Comparison of ENCODE assay signal across 9 mouse cellular contexts in the genomic region with DNA sequence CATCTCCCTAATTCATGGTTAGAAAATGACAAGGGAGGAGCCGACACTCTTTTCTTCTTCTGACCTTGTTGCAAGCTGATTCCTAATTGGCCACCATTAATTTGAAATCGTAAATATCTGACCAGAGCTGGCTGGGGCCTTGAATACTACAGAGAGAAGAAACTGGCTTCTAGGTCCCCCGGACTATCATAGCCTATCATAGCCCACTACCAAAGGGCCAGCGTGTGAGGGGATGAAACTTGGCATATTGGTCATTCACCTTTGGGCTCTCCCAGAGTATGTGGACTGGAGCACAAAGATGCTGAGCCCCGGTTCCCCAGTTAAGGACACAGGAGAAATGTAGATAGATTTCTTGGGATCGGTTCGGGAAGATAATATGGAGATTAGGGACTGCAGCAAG. TPM values are rescaled to one million over a fixed set of nuclear protein-coding genes. Genes with fewer than 3 reads are reported as not detected.
DNase-seq lines count a peak whose midpoint lies in the region; ATAC-seq and TF ChIP-seq lines count a peak whose summit lies in the region.
"Had no signal": no experiment of that assay in that cellular context is flagged by ENCODE, and none has a peak within 500 bp of the region (broad histone marks: within the 10 kb centered on the region; RNA-seq: fewer than 3 reads in every experiment).

No protein-coding gene starts in this region.

- peak overlapping the region; percentile 37; the same call in 1 of the 2 replicates for H3K27ac ChIP-seq in heart, postnatal 0 days (ENCODE audit: low read depth)
- H3K27ac ChIP-seq in embryonic facial prominence, embryonic 11.5 days (replicated peaks; ENCODE audit: low read depth, low read length): 0 out of 2 replicates have a peak overlapping the region, but pooled peaks have one; percentile 39
- H3K27ac ChIP-seq in hindbrain, postnatal 0 days: peak overlapping the region; percentile 92
- H3K27ac ChIP-seq in midbrain, embryonic 16.5 days (ENCODE audit: low read length): peak overlapping the region; percentile 92
- H3K27ac ChIP-seq: macrophage had no signal

- DNase-seq in heart, postnatal 0 days (ENCODE audit: low spot score): no peak
- no peak for DNase-seq in heart, postnatal 4 days
- no peak for DNase-seq in embryonic facial prominence, embryonic 11.5 days (ENCODE audit: low spot score)
- no peak for DNase-seq in hindbrain, postnatal 0 days (ENCODE audit: low spot score)
- DNase-seq in embryo, embryonic 10.5 days (ENCODE audit: low spot score): no peak
- DNase-seq in right cerebral cortex, postnatal 14 days: no peak
- DNase-seq in right cerebral cortex, postnatal 10 days (ENCODE audit: low spot score in 2 of 2): no peak

- no peak for ATAC-seq in heart, postnatal 0 days (ENCODE audit: insufficient read depth, low read depth)
- ATAC-seq in embryonic facial prominence, embryonic 11.5 days (replicated peaks; ENCODE audit: insufficient number of reproducible peaks, low FRiP score, low TSS enrichment, low read depth): 0 out of 2 replicates have a peak, but pooled peaks have one; percentile 8
- no peak; the same call in none of the 2 replicates for ATAC-seq in hindbrain, postnatal 0 days
- ATAC-seq in midbrain, embryonic 16.5 days: peak; percentile 29; the same call in 1 of the 2 replicates

- peaks cover 21% of the 10 kb centered on the region for H3K4me1 ChIP-seq in heart, postnatal 0 days (ENCODE audit: control insufficient read depth, insufficient read depth)
- H3K4me1 ChIP-seq in embryonic facial prominence, embryonic 11.5 days (ENCODE audit: control insufficient read depth, insufficient read depth, low read length): no peaks in the 10 kb centered on the region
- H3K4me1 ChIP-seq in hindbrain, postnatal 0 days (ENCODE audit: insufficient read depth, low read length): no peaks in the 10 kb centered on the region
- peaks cover 13% of the 10 kb centered on the region; the same call in 1 of the 2 replicates for H3K4me1 ChIP-seq in midbrain, embryonic 16.5 days (ENCODE audit: control insufficient read depth, insufficient read depth, low read length)

- no peak overlapping the region for H3K9ac ChIP-seq in heart, postnatal 0 days (replicated peaks; ENCODE audit: low read depth, low read length)
- peak overlapping the region; percentile 23 for H3K9ac ChIP-seq in embryonic facial prominence, embryonic 11.5 days (replicated peaks; ENCODE audit: low read length)
- peak overlapping the region; percentile 53 for H3K9ac ChIP-seq in hindbrain, postnatal 0 days (replicated peaks; ENCODE audit: low read length)
- H3K9ac ChIP-seq in midbrain, embryonic 16.5 days (ENCODE audit: low read depth, low read length): peak overlapping the region; percentile 58

- H3K36me3 ChIP-seq in heart, postnatal 0 days (replicated peaks; ENCODE audit: control insufficient read depth, insufficient read depth, low read length): 0 out of 2 replicates have a peak, but pooled peaks cover 6% of the 10 kb centered on the region
- H3K36me3 ChIP-seq in embryonic facial prominence, embryonic 11.5 days (replicated peaks; ENCODE audit: control insufficient read depth, insufficient read depth, low read depth, low read length): no peaks in the 10 kb centered on the region; the same call in 1 of the 2 replicates
- H3K36me3 ChIP-seq in hindbrain, postnatal 0 days (ENCODE audit: insufficient read depth, low read length): 0 out of 2 replicates have a peak, but pooled peaks cover 5% of the 10 kb centered on the region
- H3K36me3 ChIP-seq in midbrain, embryonic 16.5 days (ENCODE audit: control insufficient read depth, insufficient read depth, low read length): peaks cover 5% of the 10 kb centered on the region; the same call in 1 of the 2 replicates

- TF ChIP-seq CTCF in heart, postnatal 0 days (IDR thresholded peaks at IDR 0.05; ENCODE audit: low read depth): no peak
- TF ChIP-seq CTCF in hindbrain, postnatal 0 days (IDR thresholded peaks at IDR 0.05; ENCODE audit: low read depth): no peak

- no peaks in the 10 kb centered on the region for H3K27me3 ChIP-seq in heart, postnatal 0 days (ENCODE audit: control insufficient read depth, insufficient read depth, low read length)
- no peaks in the 10 kb centered on the region for H3K27me3 ChIP-seq in embryonic facial prominence, embryonic 11.5 days (ENCODE audit: control insufficient read depth, insufficient read depth, low read length)
- no peaks in the 10 kb centered on the region for H3K27me3 ChIP-seq in hindbrain, postnatal 0 days (ENCODE audit: insufficient read depth, low read length)
- H3K27me3 ChIP-seq in midbrain, embryonic 16.5 days (ENCODE audit: control insufficient read depth, insufficient read depth, low read depth, low read length): no peaks in the 10 kb centered on the region

- H3K4me3 ChIP-seq in heart, postnatal 0 days (ENCODE audit: low read depth, low read length): peak overlapping the region; percentile 42
- peak overlapping the region; percentile 28 for H3K4me3 ChIP-seq in embryonic facial prominence, embryonic 11.5 days (ENCODE audit: low read depth, low read length)
- peak overlapping the region; percentile 26 for H3K4me3 ChIP-seq in hindbrain, postnatal 0 days (ENCODE audit: low read length)
- peak overlapping the region; percentile 30 for H3K4me3 ChIP-seq in midbrain, embryonic 16.5 days (ENCODE audit: low read depth, low read length)

- TF ChIP-seq EP300 in heart, postnatal 0 days (IDR thresholded peaks at IDR 0.05; ENCODE audit: low read depth): no peak

- WGBS in heart, postnatal 0 days: 32% methylated on average over 7 of the region's 7 CpGs
- WGBS in embryonic facial prominence, embryonic 11.5 days: 24% methylated on average over 7 of the region's 7 CpGs
- WGBS in hindbrain, postnatal 0 days: 24% methylated on average over 7 of the region's 7 CpGs
- WGBS in midbrain, embryonic 16.5 days: 20% methylated on average over 7 of the region's 7 CpGs

- H3K4me2 ChIP-seq in heart, postnatal 0 days (ENCODE audit: low read depth, low read length): peak overlapping the region; percentile 67
- peak overlapping the region; percentile 65 for H3K4me2 ChIP-seq in embryonic facial prominence, embryonic 11.5 days (ENCODE audit: low read depth, low read length)
- peak overlapping the region; percentile 60 for H3K4me2 ChIP-seq in hindbrain, postnatal 0 days (ENCODE audit: low read depth, low read length)
- H3K4me2 ChIP-seq in midbrain, embryonic 16.5 days (ENCODE audit: low read length): peak overlapping the region; percentile 67

- no peaks in the 10 kb centered on the region for H3K9me3 ChIP-seq in heart, postnatal 0 days (replicated peaks; ENCODE audit: control insufficient read depth, low read length)
- no peaks in the 10 kb centered on the region for H3K9me3 ChIP-seq in embryonic facial prominence, embryonic 11.5 days (replicated peaks; ENCODE audit: control insufficient read depth, low read length)
- H3K9me3 ChIP-seq in hindbrain, postnatal 0 days (ENCODE audit: low read length): no peaks in the 10 kb centered on the region
- no peaks in the 10 kb centered on the region for H3K9me3 ChIP-seq in midbrain, embryonic 16.5 days (replicated peaks; ENCODE audit: control insufficient read depth, low read length, poor library complexity, severe bottlenecking)

RNA-seq across cellular contexts. Expression of gene Hspb1, which starts 15.3 kb away (rescaled TPM):
- total RNA-seq in heart, postnatal 0 days (2014; rRNA removed; ENCODE audit: low replicate concordance): 1,178 and 1,316 TPM in 2 replicates
- 974 and 1,039 TPM in 2 replicates for polyA plus RNA-seq in heart, postnatal 0 days (2015; fragmentation: Nextera tagmentation; extraction: Ambion mirVana)
- total RNA-seq in heart, postnatal 4 days (2021): 100 to 1,000 TPM; 397 to 401 TPM
- polyA plus RNA-seq in embryonic facial prominence, embryonic 11.5 days (2014; fragmentation: Nextera tagmentation; extraction: Ambion mirVana): 27.3 and 38.2 TPM in 2 replicates
- total RNA-seq in hindbrain, postnatal 0 days (2014; rRNA removed): 29.4 and 29.6 TPM in 2 replicates
- polyA plus RNA-seq in hindbrain, postnatal 0 days (2015; fragmentation: Nextera tagmentation; extraction: Ambion mirVana): 28.0 and 30.0 TPM in 2 replicates
- polyA plus RNA-seq in midbrain, embryonic 16.5 days (2015; fragmentation: Nextera tagmentation; extraction: Ambion mirVana): 9.6 and 10.1 TPM in 2 replicates

RNA-seq across cellular contexts. Expression of gene Ywhag, which starts 31.4 kb away (rescaled TPM):
- total RNA-seq in heart, postnatal 0 days (2014; rRNA removed; ENCODE audit: low replicate concordance): 47.3 and 67.2 TPM in 2 replicates
- polyA plus RNA-seq in heart, postnatal 0 days (2015; fragmentation: Nextera tagmentation; extraction: Ambion mirVana): 137 and 149 TPM in 2 replicates
- 100 to 1,000 TPM; 285 to 292 TPM for total RNA-seq in heart, postnatal 4 days (2021)
- polyA plus RNA-seq in embryonic facial prominence, embryonic 11.5 days (2014; fragmentation: Nextera tagmentation; extraction: Ambion mirVana): 132 and 133 TPM in 2 replicates
- 334 and 336 TPM in 2 replicates for total RNA-seq in hindbrain, postnatal 0 days (2014; rRNA removed)
- 734 and 782 TPM in 2 replicates for polyA plus RNA-seq in hindbrain, postnatal 0 days (2015; fragmentation: Nextera tagmentation; extraction: Ambion mirVana)
- polyA plus RNA-seq in midbrain, embryonic 16.5 days (2015; fragmentation: Nextera tagmentation; extraction: Ambion mirVana): 1,035 and 1,054 TPM in 2 replicates

Comparison
In these comparisons a context has a peak if more than half of its experiments do, and no peak if none do; other contexts are left out.
1. ATAC-seq: peak in embryonic facial prominence, embryonic 11.5 days (single experiment) and midbrain, embryonic 16.5 days (single experiment); none in heart, postnatal 0 days (single experiment) and hindbrain, postnatal 0 days (single experiment).
2. H3K27ac ChIP-seq: peak in every context shown above with its lines; median percentile 92 in hindbrain, postnatal 0 days; 92 in midbrain, embryonic 16.5 days; 39 in embryonic facial prominence, embryonic 11.5 days; 37 in heart, postnatal 0 days.
3. RNA of gene Hspb1, which starts 15.3 kb away (polyA plus RNA-seq): 974 to 1,039 TPM in heart, postnatal 0 days; 28.0 to 30.0 TPM in hindbrain, postnatal 0 days, 27.3 to 38.2 TPM in embryonic facial prominence, embryonic 11.5 days and 9.6 to 10.1 TPM in midbrain, embryonic 16.5 days; every median in the first group is over 10 times any median in the second.
4. Peak in every context shown above with its lines, with median percentiles within 50 percentile points of each other: H3K4me2 ChIP-seq and H3K4me3 ChIP-seq.